Mouse (Mus musculus): ENCODE results near the gene Ripor3.

The Ripor3 gene

DNA sequence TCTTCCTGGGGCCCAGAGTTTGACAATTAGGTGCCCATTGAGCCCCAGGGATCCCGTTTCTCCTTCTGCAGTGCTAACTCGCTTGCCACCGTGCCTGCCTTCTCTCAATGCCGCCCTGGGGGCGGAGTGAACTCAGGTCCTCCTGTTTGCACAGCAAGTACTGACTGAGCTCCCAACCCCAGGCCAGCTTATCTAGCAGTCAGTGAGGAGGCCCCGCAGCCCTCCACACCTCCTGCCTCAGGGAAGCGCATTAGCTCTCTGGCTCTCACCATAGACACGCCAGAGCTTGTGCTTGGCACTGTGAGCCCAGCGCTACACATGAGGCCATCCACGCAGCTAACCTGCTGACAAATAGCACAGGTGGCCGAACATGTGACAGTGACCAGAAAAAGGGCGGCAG is 22.8 kb downstream of the Ripor3 start:
- no peak for DNase-seq (ENCODE audit: low spot score in 2 of 2)

DNA sequence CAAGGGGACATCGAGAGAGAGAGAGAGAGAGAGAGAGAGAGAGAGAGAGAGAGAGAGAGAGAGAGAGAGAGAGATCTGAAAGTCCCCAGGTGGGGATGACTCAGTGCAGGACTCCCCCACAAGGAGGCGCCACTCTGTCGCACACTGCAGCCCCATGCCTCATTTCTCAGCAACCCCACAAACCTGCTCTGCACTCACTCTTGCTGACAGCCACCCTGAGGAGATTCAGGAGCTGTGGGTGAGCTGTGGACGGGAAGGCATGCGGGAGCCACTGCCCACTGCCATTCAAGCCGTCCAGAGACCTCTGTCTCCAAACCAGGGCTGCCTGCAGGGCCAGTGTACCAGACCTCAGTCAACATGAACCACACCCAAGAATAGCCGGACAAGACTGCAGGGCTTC is 23.7 kb downstream of the Ripor3 start:
- DNase-seq (ENCODE audit: low spot score in 2 of 2), result peak in 1 of 2 experiments; percentile 76

DNA sequence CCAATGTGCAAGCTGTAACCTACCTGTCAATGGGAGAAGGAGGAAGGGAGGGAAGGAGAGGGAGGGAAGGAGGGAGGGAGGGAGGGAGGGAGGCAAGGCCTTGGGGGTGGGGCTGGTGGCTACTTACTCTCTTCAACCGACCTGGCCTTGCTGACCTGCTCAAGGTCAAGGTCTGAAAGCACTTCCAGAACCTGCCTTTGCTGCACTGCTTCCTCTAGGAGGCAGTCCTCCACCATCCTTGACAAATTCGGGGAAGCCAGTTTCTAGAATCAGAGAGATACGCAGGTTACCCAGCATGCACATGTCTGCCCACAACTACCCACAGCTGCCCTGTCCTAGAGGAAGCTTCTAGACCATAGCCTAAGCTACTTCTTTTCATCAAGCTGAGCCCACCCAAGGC is 25.5 kb downstream of the Ripor3 start:
- DNase-seq (ENCODE audit: low spot score in 2 of 2), result no peak

GRCm38 (mm10) chr2:167984371-167984770 is 26.0 kb downstream of the Ripor3 start:
- DNase-seq (ENCODE audit: low spot score in 2 of 2), result no peak

GRCm38 (mm10) chr2:167982646-167983045 is 27.8 kb downstream of the Ripor3 start:
- peak in 1 of 2 experiments; percentile 53 for DNase-seq (ENCODE audit: low spot score in 2 of 2)

DNA sequence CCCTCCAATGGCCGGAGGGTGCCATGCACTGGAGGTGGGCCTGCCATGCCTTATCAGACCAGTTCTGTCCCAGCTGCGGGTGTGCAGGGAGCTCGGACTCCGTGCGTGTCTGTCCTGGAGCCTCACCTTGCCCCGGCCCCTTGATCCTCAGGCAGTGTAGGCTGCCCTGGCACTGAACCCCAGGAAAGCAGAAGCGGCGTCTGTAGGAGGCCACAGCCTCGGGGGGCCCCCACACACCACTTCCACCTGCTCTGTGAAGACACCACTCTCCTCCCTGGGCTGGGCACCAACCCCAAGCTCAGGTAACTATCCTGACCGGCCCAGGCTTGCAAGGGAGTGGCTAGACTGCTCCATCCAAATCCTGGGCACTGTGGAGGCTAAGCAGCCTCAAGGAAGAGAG is 30.0 kb downstream of the Ripor3 start:
- no peak for DNase-seq (ENCODE audit: low spot score in 2 of 2)

DNA sequence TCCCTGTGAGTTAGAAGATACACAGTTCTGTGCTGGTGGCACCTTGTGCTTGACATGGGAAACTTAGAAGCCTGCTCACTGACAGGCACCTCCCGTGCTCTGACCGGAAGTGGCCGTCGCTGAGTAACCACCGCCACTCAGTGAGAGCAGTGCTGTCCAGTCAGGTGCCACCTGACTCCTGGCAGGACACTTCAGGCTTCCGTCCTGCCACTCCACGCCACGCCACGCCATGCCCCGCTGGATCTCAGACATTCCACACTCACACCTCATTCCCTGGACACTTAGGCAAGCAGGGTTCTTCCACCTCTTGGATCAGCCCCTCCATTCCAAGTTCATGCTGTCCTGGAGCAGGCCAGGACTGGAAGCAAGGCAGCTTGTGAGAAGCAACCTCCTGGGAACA is 32.1 kb downstream of the Ripor3 start:
- DNase-seq (ENCODE audit: low spot score in 2 of 2), result no peak

GRCm38 (mm10) chr2:167975746-167976145 is 34.7 kb downstream of the Ripor3 start:
- DNase-seq (ENCODE audit: low spot score in 2 of 2), result no peak

DNA sequence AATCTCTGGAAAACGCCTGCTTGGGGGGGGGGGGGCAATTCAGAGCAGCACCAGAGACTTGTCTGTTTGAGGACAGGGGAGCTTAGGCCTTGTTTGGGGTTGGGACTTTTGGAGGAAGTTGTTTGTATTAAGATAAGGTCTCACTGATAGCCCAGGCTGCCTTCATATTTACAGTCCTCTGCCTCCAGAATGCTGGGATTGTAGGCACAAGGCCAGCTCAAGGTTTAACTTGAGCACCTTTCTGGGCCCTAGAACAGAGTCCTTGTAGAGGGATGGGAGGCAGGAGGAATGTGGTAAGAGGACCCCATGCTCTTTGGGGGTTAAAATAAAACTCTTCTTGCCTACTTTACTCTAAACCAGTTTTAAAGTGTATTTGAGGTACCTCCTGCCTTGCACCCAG is 37.6 kb downstream of the Ripor3 start:
- no peak for DNase-seq (ENCODE audit: low spot score in 2 of 2)

DNA sequence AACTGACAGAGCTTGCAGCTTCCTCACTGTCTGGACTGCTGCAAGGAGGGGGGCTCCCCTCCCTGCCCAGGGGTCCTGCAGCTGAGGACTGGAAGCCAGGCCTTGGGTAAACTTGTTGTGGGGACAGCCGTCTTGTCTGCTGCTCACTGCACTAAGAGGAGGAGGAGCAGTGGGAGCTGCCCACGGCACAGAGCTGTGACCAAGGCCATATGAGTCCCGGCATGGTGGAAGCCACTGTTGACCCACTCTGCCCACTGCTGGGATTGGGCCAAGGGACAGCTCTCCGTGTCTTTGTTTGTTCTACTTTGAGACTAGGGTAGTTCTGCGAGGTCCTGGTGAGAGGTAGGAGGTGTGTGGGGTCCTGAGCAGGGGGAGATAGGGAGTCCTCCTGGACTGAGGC is 38.3 kb downstream of the Ripor3 start:
- DNase-seq (ENCODE audit: low spot score in 2 of 2), result no peak

DNA sequence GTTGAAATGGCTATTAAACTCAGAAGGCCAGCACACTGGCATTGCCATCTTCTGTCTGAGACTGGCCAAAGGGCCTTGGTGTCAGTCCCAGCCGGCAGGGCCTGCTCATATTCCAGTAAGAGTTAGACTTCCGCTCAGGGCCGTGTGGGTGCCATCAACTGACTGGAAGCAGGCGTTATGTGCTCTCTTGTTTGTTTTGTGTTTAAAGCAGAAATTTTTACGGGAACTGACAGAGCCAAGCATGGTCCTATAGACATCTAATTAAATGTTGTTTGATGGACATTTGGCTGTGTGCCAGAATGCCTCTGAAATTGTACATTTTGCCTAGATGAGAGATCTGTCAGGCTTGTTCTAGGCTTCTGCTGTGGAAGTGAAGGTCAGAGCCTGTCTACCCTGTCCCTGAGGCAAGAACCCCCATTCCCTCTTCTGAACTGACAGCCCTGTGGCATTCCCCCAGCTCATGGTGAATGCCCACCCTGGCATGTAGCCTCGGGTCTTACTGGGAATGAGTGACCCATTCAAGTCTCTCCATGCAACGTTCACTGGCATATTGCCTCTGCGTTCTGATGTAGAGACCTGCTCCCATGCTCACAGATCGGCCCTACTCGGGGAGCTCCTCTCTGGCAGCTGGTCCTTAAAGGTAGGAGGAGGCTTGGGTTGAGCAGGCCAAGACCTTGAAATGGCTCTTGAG is 40.4 kb downstream of the Ripor3 start:
- DNase-seq (ENCODE audit: low spot score in 2 of 2), result no peak

DNA sequence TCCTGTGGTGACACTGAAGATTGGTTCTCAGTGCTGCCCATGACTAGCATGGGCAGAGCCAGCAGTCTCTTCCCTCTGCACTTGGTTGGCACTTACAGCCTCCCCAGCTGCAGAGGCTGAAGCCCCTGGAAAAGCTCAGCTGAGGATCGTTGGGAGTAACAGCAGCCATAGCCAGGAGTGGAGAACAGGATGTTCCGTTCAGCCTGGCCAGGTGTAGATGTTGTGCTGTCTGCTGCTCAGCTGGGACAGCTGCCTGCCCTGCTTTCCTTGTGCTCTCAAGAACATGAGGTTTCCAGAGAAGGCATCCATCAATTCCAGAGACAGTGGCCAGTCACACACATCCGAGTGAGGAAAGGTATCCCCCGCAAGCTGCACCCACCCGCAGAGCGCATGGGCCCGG is 41.9 kb downstream of the Ripor3 start:
- DNase-seq (ENCODE audit: low spot score in 2 of 2), result no peak

- no peak for DNase-seq (ENCODE audit: low spot score in 2 of 2)
These were observed 44.5 kb downstream of the Ripor3 start for GRCm38 (mm10) chr2:167965911-167966310.

GRCm38 (mm10) chr2:167964320-167964719 is 46.1 kb downstream of the Ripor3 start:
- no peak for DNase-seq (ENCODE audit: low spot score in 2 of 2)

DNA sequence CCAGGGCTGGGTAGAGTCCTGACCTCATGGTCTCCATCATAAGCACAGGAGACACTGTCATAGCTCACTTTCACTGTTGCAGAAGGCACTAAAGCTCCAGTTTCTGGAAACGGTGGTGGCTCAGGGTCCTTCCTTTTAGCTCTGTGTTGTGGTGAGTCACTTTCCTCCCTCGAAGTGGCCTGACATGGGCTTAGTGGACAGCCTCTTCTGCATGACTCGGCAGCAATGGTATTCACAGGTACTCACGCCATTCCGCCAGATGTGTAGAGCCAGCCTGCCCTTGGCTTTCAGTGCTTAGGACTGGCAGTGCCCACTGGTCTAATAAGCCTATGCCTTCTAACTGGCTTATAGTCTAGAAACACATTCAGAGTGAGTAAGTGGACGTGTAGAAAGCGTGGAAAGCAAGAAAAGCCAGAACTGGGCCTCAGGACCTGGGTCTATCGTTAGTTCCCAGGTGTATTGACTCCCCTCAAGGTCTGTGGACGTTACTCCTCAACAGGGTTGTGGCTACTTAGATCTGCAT is 46.6 kb downstream of the Ripor3 start:
- DNase-seq (ENCODE audit: low spot score in 2 of 2), result no peak

- no peak for DNase-seq (ENCODE audit: low spot score in 2 of 2)
These were observed 47.2 kb downstream of the Ripor3 start for GRCm38 (mm10) chr2:167963176-167963575.

- no peak for DNase-seq (ENCODE audit: low spot score in 2 of 2)
These were observed 48.1 kb downstream of the Ripor3 start for GRCm38 (mm10) chr2:167962347-167962746.

DNA sequence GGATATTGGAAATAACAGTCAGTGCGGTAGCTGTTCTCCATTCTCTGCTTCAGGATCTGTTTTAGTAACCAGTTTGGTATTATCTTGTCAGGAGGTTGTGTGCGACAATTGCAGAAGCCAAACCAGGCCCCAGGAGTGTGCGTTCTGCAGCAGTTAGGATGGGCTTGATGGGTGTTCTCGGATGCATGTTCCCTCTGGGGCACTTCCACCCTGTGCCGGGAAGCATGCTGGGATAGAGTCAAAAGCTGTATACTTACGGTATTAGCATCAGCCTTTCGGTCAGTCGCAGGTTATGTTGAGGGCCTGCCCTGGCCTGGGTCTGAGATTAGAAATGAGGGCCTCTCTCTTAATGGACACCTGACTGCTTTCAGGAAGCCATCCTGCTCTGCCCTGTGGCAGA is 49.8 kb downstream of the Ripor3 start:
- DNase-seq (ENCODE audit: low spot score in 2 of 2), result no peak

DNA sequence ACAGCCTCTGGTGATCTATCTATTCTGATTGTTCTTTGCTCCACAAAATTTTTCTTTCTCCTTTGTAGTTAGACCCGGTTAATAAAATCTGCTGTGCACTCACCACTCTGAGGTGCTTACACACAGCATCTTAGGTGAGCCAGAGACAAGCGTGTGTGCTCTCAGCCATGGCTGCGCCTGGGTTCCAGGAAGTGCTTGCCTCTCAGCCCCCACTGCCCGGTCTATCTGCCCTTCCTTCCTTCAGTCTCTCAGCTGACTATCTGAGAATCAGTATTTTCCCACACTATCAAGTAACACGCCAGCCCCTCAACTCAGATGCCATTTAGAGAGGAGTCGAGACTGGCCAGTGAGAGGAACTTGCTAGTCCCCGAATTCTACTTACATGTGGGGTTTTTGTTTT is 50.4 kb downstream of the Ripor3 start:
- DNase-seq (ENCODE audit: low spot score in 2 of 2), result peak in 1 of 2 experiments; percentile 45

GRCm38 (mm10) chr2:167959384-167959911 is 51.0 kb downstream of the Ripor3 start:
- peak in 1 of 2 experiments; percentile 67 for DNase-seq (ENCODE audit: low spot score in 2 of 2)

DNA sequence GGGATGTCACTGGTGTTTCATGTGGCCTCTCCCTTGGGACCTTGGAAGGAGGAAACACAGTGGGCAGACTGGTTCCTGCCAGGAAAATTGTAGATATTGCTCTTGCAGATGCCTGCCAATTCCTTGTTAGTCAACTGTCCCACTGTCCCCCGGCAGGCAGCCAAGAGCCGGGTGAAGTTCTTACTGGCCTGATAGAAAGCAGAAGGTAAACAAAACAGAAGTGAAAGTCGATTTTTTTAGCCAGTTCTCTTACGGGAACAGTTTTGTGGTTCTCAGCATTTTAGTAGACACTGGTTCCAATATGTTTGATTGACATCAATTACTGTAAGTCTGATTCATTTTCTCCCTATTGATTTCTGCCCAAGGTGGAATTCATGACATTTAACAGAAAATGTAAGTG is 51.6 kb downstream of the Ripor3 start:
- peak in 1 of 2 experiments; percentile 65 for DNase-seq (ENCODE audit: low spot score in 2 of 2)

GRCm38 (mm10) chr2:167958082-167958788 is 52.2 kb downstream of the Ripor3 start:
- DNase-seq (ENCODE audit: low spot score in 2 of 2), result no peak

GRCm38 (mm10) chr2:167957539-167957938 is 52.9 kb downstream of the Ripor3 start:
- DNase-seq (ENCODE audit: low spot score in 2 of 2), result peak in 1 of 2 experiments; percentile 46
